Mouse (Mus musculus): Measurements from ENCODE around the gene Eif5b.
"Not testable (repeated sequence)": the region's sequence is repeated elsewhere in the genome, so short reads cannot be mapped to it uniquely, and the experiment has no call there.

Eif5b gene

GRCm38 (mm10) chr1:37997867-37998266 is at the start of gene Eif5b, which contains the start of gene Txndc9:
Gene Eif5b, plus strand, starts transcription at chr1:37998010.
Gene Txndc9, minus strand, starts transcription at chr1:37997893.
- DNase-seq (ENCODE audit: low spot score in 2 of 2): peak; percentile 89 to 94

- no peak for DNase-seq (ENCODE audit: low spot score in 2 of 2)
Measured at GRCm38 (mm10) chr1:37948906-37949305, 48.9 kb upstream of the Eif5b start.

- no peak for DNase-seq (ENCODE audit: low spot score in 2 of 2)
Measured at GRCm38 (mm10) chr1:37954786-37955185, 43.0 kb upstream of the Eif5b start.

GRCm38 (mm10) chr1:37955251-37955650 is 42.6 kb upstream of the Eif5b start:
- no peak for DNase-seq (ENCODE audit: low spot score in 2 of 2)

GRCm38 (mm10) chr1:37956690-37957431 is 40.9 kb upstream of the Eif5b start:
- DNase-seq (ENCODE audit: low spot score in 2 of 2): no peak

- no peak for DNase-seq (ENCODE audit: low spot score in 2 of 2)
Measured at GRCm38 (mm10) chr1:37957659-37958058, 40.2 kb upstream of the Eif5b start, which contains the start of gene Lyg1. Gene Lyg1, minus strand, starts transcription at chr1:37957759.

- no peak for DNase-seq (ENCODE audit: low spot score in 2 of 2)
Measured at GRCm38 (mm10) chr1:37958516-37958915, 39.3 kb upstream of the Eif5b start.

- DNase-seq (ENCODE audit: low spot score in 2 of 2): peak in 1 of 2 experiments; percentile 22
Measured at GRCm38 (mm10) chr1:37959486-37959885, 38.3 kb upstream of the Eif5b start.

- no peak for DNase-seq (ENCODE audit: low spot score in 2 of 2)
Measured at GRCm38 (mm10) chr1:37965571-37965970, 32.2 kb upstream of the Eif5b start.

GRCm38 (mm10) chr1:37968746-37969145 is 29.1 kb upstream of the Eif5b start:
- DNase-seq (ENCODE audit: low spot score in 2 of 2): no peak

GRCm38 (mm10) chr1:37971520-37971919 is 26.3 kb upstream of the Eif5b start:
- DNase-seq (ENCODE audit: low spot score in 2 of 2): no peak

- DNase-seq (ENCODE audit: low spot score in 2 of 2): not testable (repeated sequence)
Measured at GRCm38 (mm10) chr1:37976666-37977065, 21.1 kb upstream of the Eif5b start.

GRCm38 (mm10) chr1:37977303-37977702 is 20.5 kb upstream of the Eif5b start:
- no peak for DNase-seq (ENCODE audit: low spot score in 2 of 2)

- no peak for DNase-seq (ENCODE audit: low spot score in 2 of 2)
Measured at GRCm38 (mm10) chr1:37984326-37984725, 13.5 kb upstream of the Eif5b start.

GRCm38 (mm10) chr1:37985764-37986323 is 12.0 kb upstream of the Eif5b start:
- peak in 1 of 2 experiments; percentile 40 for DNase-seq (ENCODE audit: low spot score in 2 of 2)

- DNase-seq (ENCODE audit: low spot score in 2 of 2): no peak
Measured at GRCm38 (mm10) chr1:37987856-37988255, 10.0 kb upstream of the Eif5b start.

- no peak for DNase-seq (ENCODE audit: low spot score in 2 of 2)
Measured at GRCm38 (mm10) chr1:37996226-37996625, 1.6 kb upstream of the Eif5b start.

- peak; percentile 83 to 93 for DNase-seq (ENCODE audit: low spot score in 2 of 2)
Measured at GRCm38 (mm10) chr1:37996877-37997484, 829 bp upstream of the Eif5b start.

GRCm38 (mm10) chr1:37998371-37999199 is 775 bp downstream of the Eif5b start:
- no peak for DNase-seq (ENCODE audit: low spot score in 2 of 2)

- no peak for DNase-seq (ENCODE audit: low spot score in 2 of 2)
Measured at GRCm38 (mm10) chr1:37999552-37999951, 1.7 kb downstream of the Eif5b start.

- DNase-seq (ENCODE audit: low spot score in 2 of 2): no peak
Measured at GRCm38 (mm10) chr1:38000844-38001243, 3.0 kb downstream of the Eif5b start.

GRCm38 (mm10) chr1:38001956-38002355 is 4.1 kb downstream of the Eif5b start:
- no peak for DNase-seq (ENCODE audit: low spot score in 2 of 2)

Data from cerebellum, postnatal 4 days (tissue).